Mouse (Mus musculus) adrenal gland, postnatal 4 days (tissue): ENCODE measurements around the gene Rdm1. TPM values are rescaled to one million over a fixed set of nuclear protein-coding genes. Genes with fewer than 3 reads are reported as not detected.
"Not testable (repeated sequence)": the region's sequence is repeated elsewhere in the genome, so short reads cannot be mapped to it uniquely, and the experiment has no call there.

ENCODE experiments used
- DNase-seq, 2 experiments: peaks; one replicate each; pipeline ENCODE4 v3.0.0; 2021 to 2022; ENCODE audit warnings: low spot score in 2 of 2, mixed read lengths in 2 of 2
- long read RNA-seq, 2 experiments: library from polyadenylated mRNA; stranded (forward); transcript quantifications; one replicate each; pipeline ENCODE4 v2.0.0; 2021
- total RNA-seq, 2 experiments: library from RNA; stranded (reverse); gene quantifications; 2 replicates each; pipeline ENCODE4 v1.2.3; 2021

Rdm1 gene
- total RNA-seq = 10 to 100 TPM; 29.1 to 33.0 TPM
- long read RNA-seq, experiment 1, transcript Rdm1-201 (7 exons, 1,124 nt) = major isoform, 47 of 54 reads
- long read RNA-seq, experiment 1, partial matches to known transcripts = 0 of 54 reads
- long read RNA-seq, experiment 1, other reads (novel, unspliced or antisense) = 6 of 54 reads
- long read RNA-seq, experiment 2, transcript Rdm1-201 (7 exons, 1,124 nt) = major isoform, 40 of 49 reads
- long read RNA-seq, experiment 2, partial matches to known transcripts = 6 of 49 reads
- long read RNA-seq, experiment 2, other reads (novel, unspliced or antisense) = 3 of 49 reads

- DNase-seq = peak; percentile 50 to 77
Measured at GRCm38 (mm10) chr11:101626995-101627856, at the start of gene Rdm1. Gene Rdm1 (plus strand): TSS chr11:101627195.

- no peak for DNase-seq
Measured at GRCm38 (mm10) chr11:101581081-101581764, 45.8 kb upstream of the Rdm1 start.

GRCm38 (mm10) chr11:101582054-101583035 lies 44.6 kb upstream of the Rdm1 start, which contains the start of gene Tmem106a:
Gene Tmem106a (plus strand): TSS chr11:101582242.
- DNase-seq = peak; percentile 52 to 73

- no peak for DNase-seq
Measured at GRCm38 (mm10) chr11:101583205-101583604, 43.8 kb upstream of the Rdm1 start.

- DNase-seq = not testable (repeated sequence)
Measured at GRCm38 (mm10) chr11:101585031-101585430, 42.0 kb upstream of the Rdm1 start.

- DNase-seq = no peak
Measured at GRCm38 (mm10) chr11:101585805-101586204, 41.2 kb upstream of the Rdm1 start.

GRCm38 (mm10) chr11:101587676-101588075 lies 39.3 kb upstream of the Rdm1 start:
- DNase-seq = no peak

GRCm38 (mm10) chr11:101588868-101589267 lies 38.1 kb upstream of the Rdm1 start:
- DNase-seq = no peak

- DNase-seq = peak in 1 of 2 experiments; percentile 54
Measured at GRCm38 (mm10) chr11:101589444-101589843, 37.6 kb upstream of the Rdm1 start.

GRCm38 (mm10) chr11:101589989-101590624 lies 36.9 kb upstream of the Rdm1 start:
- DNase-seq = no peak

GRCm38 (mm10) chr11:101599156-101599555 lies 27.8 kb upstream of the Rdm1 start, which contains the start of gene Gm11634:
Gene Gm11634 (minus strand): TSS chr11:101599256.
- DNase-seq = no peak

- peak; percentile 19 to 43 for DNase-seq
Measured at GRCm38 (mm10) chr11:101602491-101602890, 24.5 kb upstream of the Rdm1 start.

- no peak for DNase-seq
Measured at GRCm38 (mm10) chr11:101604116-101604515, 22.9 kb upstream of the Rdm1 start.

GRCm38 (mm10) chr11:101604531-101605453 lies 22.2 kb upstream of the Rdm1 start:
- peak; percentile 40 to 57 for DNase-seq

- not testable (repeated sequence) for DNase-seq
Measured at GRCm38 (mm10) chr11:101607134-101607533, 19.9 kb upstream of the Rdm1 start.

- no peak for DNase-seq
Measured at GRCm38 (mm10) chr11:101610445-101610844, 16.6 kb upstream of the Rdm1 start.

- DNase-seq = no peak
Measured at GRCm38 (mm10) chr11:101613596-101613995, 13.4 kb upstream of the Rdm1 start.

GRCm38 (mm10) chr11:101614116-101614515 lies 12.9 kb upstream of the Rdm1 start:
- DNase-seq = no peak

- no peak for DNase-seq
Measured at GRCm38 (mm10) chr11:101615380-101615779, 11.6 kb upstream of the Rdm1 start.
